Mouse (Mus musculus): ENCODE measurements around the gene E130309D02Rik. TPM values are rescaled to one million over a fixed set of nuclear protein-coding genes. Genes with fewer than 3 reads are reported as not detected.
A peak's percentile ranks its signal among the peaks of the same experiment; 100 is the strongest.

Gene E130309D02Rik
- polyA plus RNA-seq, 1 experiment from 2014 or later = 50.0 TPM

- peaks cover 86% of the 10 kb centered on the region for H3K36me3 ChIP-seq (ENCODE audit: poor library complexity, severe bottlenecking)
Measured at GRCm38 (mm10) chr5:143301296-143301695, 13.9 kb downstream of the E130309D02Rik start.

GRCm38 (mm10) chr5:143299686-143300085 is 15.5 kb downstream of the E130309D02Rik start:
- Histone ChIP-seq H3K9me3 (replicated peaks) (no peaks in the 10 kb centered on the region), H3K9ac (no peak overlapping the region), H3K4me3 (no peak overlapping the region), H3K27ac (no peak overlapping the region), H3K4me1 (no peaks in the 10 kb centered on the region), H3K4me2 (no peak overlapping the region), H3K36me3 (ENCODE audit: poor library complexity, severe bottlenecking) (peaks cover 73% of the 10 kb centered on the region), H3K27me3 (peaks cover under 1% of the 10 kb centered on the region; the same call in 1 of the 2 replicates)
- no peak for ATAC-seq
- 85% methylated on average over 4 of the region's 4 CpGs for WGBS

More at GRCm38 (mm10) chr5:143301296-143301695, 13.9 kb downstream of the E130309D02Rik start:
- Histone ChIP-seq H3K27me3 (no peaks in the 10 kb centered on the region), H3K4me3 (no peak overlapping the region), H3K27ac (no peak overlapping the region), H3K4me2 (no peak overlapping the region), H3K9me3 (replicated peaks) (no peaks in the 10 kb centered on the region), H3K4me1 (0 out of 2 replicates have a peak, but pooled peaks cover 5% of the 10 kb centered on the region), H3K9ac (no peak overlapping the region)
- ATAC-seq = no peak
- 85% methylated on average over 8 of the region's 8 CpGs for WGBS

- Histone ChIP-seq H3K36me3 (ENCODE audit: poor library complexity, severe bottlenecking) (peaks cover 62% of the 10 kb centered on the region), H3K4me1 (peaks cover 6% of the 10 kb centered on the region; the same call in 1 of the 2 replicates), H3K4me3 (no peak overlapping the region), H3K9me3 (replicated peaks) (no peaks in the 10 kb centered on the region), H3K9ac (no peak overlapping the region), H3K4me2 (no peak overlapping the region), H3K27me3 (peaks cover 14% of the 10 kb centered on the region), H3K27ac (no peak overlapping the region)
- no peak for ATAC-seq
- WGBS = 95% methylated on average over 7 of the region's 7 CpGs
Measured at GRCm38 (mm10) chr5:143298391-143298790, 16.8 kb downstream of the E130309D02Rik start.

GRCm38 (mm10) chr5:143297986-143298385 is 17.2 kb downstream of the E130309D02Rik start:
- Histone ChIP-seq H3K27me3 (peaks cover 18% of the 10 kb centered on the region), H3K4me3 (no peak overlapping the region), H3K27ac (no peak overlapping the region), H3K4me2 (no peak overlapping the region), H3K36me3 (ENCODE audit: poor library complexity, severe bottlenecking) (peaks cover 58% of the 10 kb centered on the region), H3K4me1 (peaks cover 10% of the 10 kb centered on the region; the same call in 1 of the 2 replicates), H3K9ac (no peak overlapping the region), H3K9me3 (replicated peaks) (no peaks in the 10 kb centered on the region)
- ATAC-seq = no peak
- 97% methylated on average over 9 of the region's 9 CpGs for WGBS

GRCm38 (mm10) chr5:143295330-143295729 is 19.8 kb downstream of the E130309D02Rik start:
- Histone ChIP-seq H3K4me1 (peaks cover 10% of the 10 kb centered on the region; the same call in 1 of the 2 replicates), H3K36me3 (ENCODE audit: poor library complexity, severe bottlenecking) (peaks cover 32% of the 10 kb centered on the region), H3K9ac (no peak overlapping the region), H3K9me3 (replicated peaks) (no peaks in the 10 kb centered on the region), H3K4me3 (no peak overlapping the region), H3K4me2 (no peak overlapping the region), H3K27me3 (peaks cover 44% of the 10 kb centered on the region), H3K27ac (no peak overlapping the region)
- ATAC-seq = no peak
- 81% methylated on average over 2 of the region's 2 CpGs for WGBS

GRCm38 (mm10) chr5:143294862-143295261 is 20.3 kb downstream of the E130309D02Rik start:
- H3K4me2 ChIP-seq = no peak overlapping the region
- H3K4me1 ChIP-seq = peaks cover 10% of the 10 kb centered on the region; the same call in 1 of the 2 replicates
- H3K36me3 ChIP-seq (ENCODE audit: poor library complexity, severe bottlenecking) = peaks cover 27% of the 10 kb centered on the region
- H3K9me3 ChIP-seq (replicated peaks) = no peaks in the 10 kb centered on the region
- ATAC-seq = no peak
- H3K9ac ChIP-seq = no peak overlapping the region
- no peak overlapping the region for H3K4me3 ChIP-seq
- H3K27me3 ChIP-seq = peaks cover 49% of the 10 kb centered on the region
- 100% methylated on average over 3 of the region's 3 CpGs for WGBS
- no peak overlapping the region for H3K27ac ChIP-seq

GRCm38 (mm10) chr5:143293404-143293803 is 21.8 kb downstream of the E130309D02Rik start, which contains the start of gene Zfp853:
Zfp853 (minus strand) TSS chr5:143293623.
- peak within 1 kb of the TSS; percentile 37 for H3K4me3 ChIP-seq
- 3% methylated on average over 29 of the region's 38 CpGs for WGBS
- H3K4me2 ChIP-seq = peak within 1 kb of the TSS; percentile 61
- H3K36me3 ChIP-seq (ENCODE audit: poor library complexity, severe bottlenecking) = peaks cover 21% of the 10 kb centered on the region; the same call in 1 of the 2 replicates
- no peaks in the 10 kb centered on the region for H3K9me3 ChIP-seq (replicated peaks)
- H3K27ac ChIP-seq = no peak within 1 kb of the TSS
- peaks cover 12% of the 10 kb centered on the region for H3K4me1 ChIP-seq
- H3K27me3 ChIP-seq = peaks cover 63% of the 10 kb centered on the region
- peak within 1 kb of the TSS; percentile 46 for H3K9ac ChIP-seq
- ATAC-seq = 0 out of 2 replicates have a peak, but pooled peaks have one; percentile 16

GRCm38 (mm10) chr5:143292879-143293278 is 22.3 kb downstream of the E130309D02Rik start:
- Histone ChIP-seq H3K4me2 (peak overlapping the region; percentile 61), H3K27ac (no peak overlapping the region), H3K4me1 (peaks cover 17% of the 10 kb centered on the region), H3K9me3 (replicated peaks) (no peaks in the 10 kb centered on the region), H3K36me3 (ENCODE audit: poor library complexity, severe bottlenecking) (peaks cover 16% of the 10 kb centered on the region; the same call in 1 of the 2 replicates), H3K27me3 (peaks cover 69% of the 10 kb centered on the region), H3K9ac (peak overlapping the region; percentile 46), H3K4me3 (peak overlapping the region; percentile 37)
- ATAC-seq = no peak
- WGBS = 3% methylated on average over 12 of the region's 19 CpGs

GRCm38 (mm10) chr5:143289299-143289698 is 25.9 kb downstream of the E130309D02Rik start:
- no peak for ATAC-seq

GRCm38 (mm10) chr5:143288378-143288911 is 26.7 kb downstream of the E130309D02Rik start:
- Histone ChIP-seq H3K9me3 (replicated peaks) (no peaks in the 10 kb centered on the region), H3K9ac (peak overlapping the region; percentile 48; the same call in 1 of the 2 replicates), H3K4me2 (peak overlapping the region; percentile 50), H3K36me3 (ENCODE audit: poor library complexity, severe bottlenecking) (0 out of 2 replicates have a peak, but pooled peaks cover 8% of the 10 kb centered on the region), H3K4me1 (peaks cover 15% of the 10 kb centered on the region), H3K27ac (no peak overlapping the region), H3K4me3 (peak overlapping the region; percentile 29), H3K27me3 (peaks cover 81% of the 10 kb centered on the region)
- no peak for ATAC-seq
- WGBS = 10% methylated on average over 9 of the region's 9 CpGs

More at GRCm38 (mm10) chr5:143289299-143289698, 25.9 kb downstream of the E130309D02Rik start:
- Histone ChIP-seq H3K9ac (no peak overlapping the region), H3K27me3 (peaks cover 89% of the 10 kb centered on the region), H3K27ac (no peak overlapping the region), H3K4me2 (no peak overlapping the region), H3K4me3 (no peak overlapping the region), H3K4me1 (peaks cover 21% of the 10 kb centered on the region), H3K36me3 (ENCODE audit: poor library complexity, severe bottlenecking) (0 out of 2 replicates have a peak, but pooled peaks cover 8% of the 10 kb centered on the region), H3K9me3 (replicated peaks) (no peaks in the 10 kb centered on the region)
- WGBS = 65% methylated on average over 9 of the region's 9 CpGs

- no peaks in the 10 kb centered on the region for H3K9me3 ChIP-seq (replicated peaks)
- 2% methylated on average over 48 of the region's 48 CpGs for WGBS
- peak overlapping the region; percentile 29 for H3K4me3 ChIP-seq
- ATAC-seq = no peak
- H3K27ac ChIP-seq = no peak overlapping the region
- H3K36me3 ChIP-seq (ENCODE audit: poor library complexity, severe bottlenecking) = 0 out of 2 replicates have a peak, but pooled peaks cover 8% of the 10 kb centered on the region
- H3K27me3 ChIP-seq = peaks cover 75% of the 10 kb centered on the region
- H3K4me2 ChIP-seq = peak overlapping the region; percentile 50
- peak overlapping the region; percentile 48 for H3K9ac ChIP-seq
- peaks cover 12% of the 10 kb centered on the region for H3K4me1 ChIP-seq
Measured at GRCm38 (mm10) chr5:143287774-143288328, 27.3 kb downstream of the E130309D02Rik start.

GRCm38 (mm10) chr5:143284762-143285161 is 30.4 kb downstream of the E130309D02Rik start:
- Histone ChIP-seq H3K36me3 (ENCODE audit: poor library complexity, severe bottlenecking) (0 out of 2 replicates have a peak, but pooled peaks cover 8% of the 10 kb centered on the region), H3K27me3 (peaks cover 44% of the 10 kb centered on the region), H3K4me2 (no peak overlapping the region), H3K9ac (no peak overlapping the region), H3K4me1 (peaks cover 12% of the 10 kb centered on the region), H3K4me3 (no peak overlapping the region), H3K27ac (no peak overlapping the region), H3K9me3 (replicated peaks) (no peaks in the 10 kb centered on the region)
- 42% methylated on average over 6 of the region's 6 CpGs for WGBS
- ATAC-seq = no peak
